Mouse (Mus musculus) kidney, postnatal 36 days (tissue): ENCODE data around the gene Rpl36.

Experiments used
- DNase-seq, 2 experiments: peaks; one replicate each; pipeline ENCODE4 v3.0.0; 2021 to 2022; ENCODE audit warnings: mixed read lengths in 2 of 2

The Rpl36 gene

DNA sequence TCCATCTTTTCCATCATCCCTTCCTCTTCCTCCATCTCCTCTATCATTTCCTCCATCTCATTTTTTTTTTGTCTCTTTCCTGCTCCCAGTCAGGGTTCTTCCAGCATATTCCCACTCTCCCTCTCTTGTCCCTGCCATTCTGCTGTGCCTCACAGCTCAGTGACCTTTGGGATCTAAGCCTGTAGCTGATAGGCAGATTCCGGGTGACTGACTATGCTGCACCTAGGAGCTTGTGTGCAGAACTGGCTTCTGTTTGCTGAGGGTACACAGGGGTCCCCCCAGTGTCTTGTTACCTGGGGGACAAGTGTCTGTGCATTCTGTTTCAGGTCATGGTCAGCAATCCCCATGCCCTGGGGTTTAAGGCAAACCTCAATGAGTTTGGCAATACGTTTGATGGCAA, 41.6 kb downstream of the Rpl36 start:
- DNase-seq, result no peak

DNA sequence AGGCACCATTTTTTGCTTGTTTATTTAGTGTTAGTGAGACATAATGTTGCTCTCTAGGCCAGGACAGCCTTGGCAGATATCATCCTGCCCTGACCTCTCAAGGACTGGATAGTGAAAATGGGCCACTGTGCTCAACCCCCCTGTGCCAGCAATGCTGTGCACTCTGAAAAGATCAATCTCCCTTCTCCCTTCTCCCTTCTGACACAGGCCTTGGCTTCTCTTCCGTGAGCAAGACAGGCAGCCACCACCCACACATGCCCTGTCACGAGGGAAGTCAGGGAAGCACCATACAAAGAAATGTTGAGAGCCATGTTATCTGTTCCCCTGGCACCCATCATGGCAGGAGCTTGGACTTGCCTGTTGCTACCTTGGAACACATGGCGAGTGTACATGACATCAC, 42.1 kb downstream of the Rpl36 start:
- no peak for DNase-seq

DNA sequence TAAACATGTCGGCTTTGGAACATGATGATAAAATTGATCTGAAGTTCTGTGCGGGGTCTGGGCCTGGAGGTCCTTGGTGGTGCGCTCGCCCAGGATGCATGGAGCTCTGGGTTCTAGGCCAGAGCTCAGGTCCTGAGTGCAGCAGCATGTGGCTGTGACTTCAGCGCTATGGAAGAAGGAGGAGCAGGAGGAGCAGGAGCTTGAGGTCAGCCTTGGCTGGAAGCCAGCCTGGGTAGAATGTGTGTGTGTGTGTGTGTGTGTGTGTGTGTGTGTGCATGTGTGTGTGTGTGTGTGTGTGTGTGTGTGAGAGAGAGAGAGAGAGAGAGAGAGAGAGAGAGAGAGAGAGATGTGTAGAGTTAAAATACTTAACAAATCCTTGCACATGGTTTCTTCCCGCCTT, 43.0 kb downstream of the Rpl36 start:
- DNase-seq, result no peak

DNA sequence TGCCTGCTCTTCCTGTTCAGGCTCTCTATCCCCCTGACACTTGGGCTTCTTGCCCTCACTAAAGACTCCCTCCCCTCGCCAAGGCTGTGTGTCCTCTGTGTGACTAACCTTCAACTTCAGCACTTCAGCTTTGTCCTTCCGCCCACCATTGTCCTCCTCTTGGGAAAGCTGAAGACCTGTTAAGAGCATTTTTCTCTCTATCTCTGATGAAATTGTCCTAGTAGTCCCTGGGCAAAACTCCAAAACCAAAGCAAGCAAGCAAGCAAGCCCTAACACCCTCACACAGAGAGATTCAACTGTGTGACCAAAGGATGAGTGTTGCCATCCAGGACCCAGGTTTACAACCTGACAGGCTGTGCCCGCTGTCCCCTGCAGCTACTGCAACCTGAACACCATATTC, 50.4 kb downstream of the Rpl36 start:
- no peak for DNase-seq
